Mouse (Mus musculus) liver, embryonic 11.5 days (tissue): ENCODE measurements at regions not wholly inside any gene's neighbourhood (a gene's known extent, or its start where the extent isn't known, plus 50 kb on each side); places are given as distances from the start of the nearest gene placed in this dataset.

Source experiments
- ATAC-seq: fragments of 200-750 bp; cut with Nextera tagmentation; replicated peaks from 2 replicates; pipeline ENCODE4 v1.8.0; 2017; ENCODE audit warnings: moderate number of reproducible peaks, mild to moderate bottlenecking, moderate TSS enrichment, moderate library complexity; ENCODE audit not compliant: low FRiP score
- DNase-seq: peaks from one replicate; pipeline ENCODE4 v3.0.0-alpha.2; 2017; ENCODE audit warnings: low spot score
- H3K27ac ChIP-seq: fragments of 300-500 bp; sonication (generic); 2 replicates; pipeline ENCODE4 v1.5.1; 2014; ENCODE audit warnings: mild to moderate bottlenecking, low read depth, low read length, control low read depth
- H3K27me3 ChIP-seq: fragments of 300-500 bp; sonication (generic); replicated peaks from 2 replicates; pipeline ENCODE4 v1.6.1; 2014; ENCODE audit warnings: low read length, mixed read lengths; ENCODE audit not compliant: control insufficient read depth, insufficient read depth
- H3K36me3 ChIP-seq: fragments of 300-500 bp; sonication (generic); 2 replicates; pipeline ENCODE4 v1.6.1; 2014; ENCODE audit warnings: mild to moderate bottlenecking, low read length, moderate library complexity, mixed read lengths; ENCODE audit not compliant: control insufficient read depth, insufficient read depth
- H3K4me1 ChIP-seq: fragments of 300-500 bp; sonication (generic); replicated peaks from 2 replicates; pipeline ENCODE4 v1.6.1; 2014; ENCODE audit warnings: low read length, mixed read lengths; ENCODE audit not compliant: control insufficient read depth, insufficient read depth
- H3K4me2 ChIP-seq: fragments of 300-500 bp; sonication (generic); 2 replicates; pipeline ENCODE4 v1.6.1; 2014; ENCODE audit warnings: mild to moderate bottlenecking, control low read depth, moderate library complexity
- H3K4me3 ChIP-seq: fragments of 300-500 bp; sonication (generic); 2 replicates; pipeline ENCODE4 v1.5.1; 2014; ENCODE audit warnings: low read depth, low read length, control low read depth
- H3K9ac ChIP-seq: fragments of 300-500 bp; sonication (generic); 2 replicates; pipeline ENCODE4 v1.6.1; 2014; ENCODE audit warnings: low read depth, low read length, control low read depth
- H3K9me3 ChIP-seq: fragments of 300-500 bp; sonication (generic); 2 replicates; pipeline ENCODE4 v1.6.1; 2016; ENCODE audit warnings: low read length, inconsistent platforms, mixed read lengths; ENCODE audit not compliant: control insufficient read depth
- WGBS: fragments of 180-500 bp; shearing (Covaris S2); extraction: QIAGEN DNeasy Blood & Tissue Kit; methylation state at CpG from one replicate; pipeline ENCODE4 v1.1.7; 2014; 5-methylcytosine and 5-hydroxymethylcytosine counted together

GRCm38 (mm10) chr13:94647566-94647965, 141.1 kb upstream of the Tbca start:
- no peak overlapping the region for H3K9ac ChIP-seq
- ATAC-seq: no peak
- 0 out of 2 replicates have a peak, but pooled peaks cover 2% of the 10 kb centered on the region for H3K27me3 ChIP-seq
- H3K36me3 ChIP-seq: no peaks in the 10 kb centered on the region
- no peaks in the 10 kb centered on the region for H3K4me1 ChIP-seq
- no peak overlapping the region for H3K27ac ChIP-seq
- no peak for DNase-seq
- H3K9me3 ChIP-seq: no peaks in the 10 kb centered on the region
- no peak overlapping the region for H3K4me2 ChIP-seq
- H3K4me3 ChIP-seq: no peak overlapping the region
- WGBS: 61% methylated on average over 5 of the region's 5 CpGs

DNA sequence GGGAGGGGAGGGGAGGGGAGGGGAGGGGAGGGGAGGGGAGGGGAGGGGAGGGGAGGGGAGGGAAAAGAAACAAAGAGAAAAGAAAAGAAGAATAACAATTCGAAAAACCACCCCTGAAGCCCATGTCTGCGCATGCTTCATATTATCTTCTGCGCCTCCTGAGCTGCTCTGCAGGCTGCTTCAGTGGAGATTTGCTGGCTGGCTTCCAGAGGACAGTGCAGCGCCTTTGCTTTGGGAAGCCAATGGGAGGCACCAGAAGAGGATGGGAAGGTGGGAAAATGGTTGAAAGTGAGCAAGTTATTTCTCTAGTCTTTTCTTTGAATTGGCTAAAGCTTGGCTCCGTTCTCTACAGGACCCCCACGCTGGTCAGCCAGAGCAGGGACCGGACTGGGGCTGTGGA, 137.8 kb upstream of the Tbca start:
- Histone ChIP-seq H3K4me1 (no peaks in the 10 kb centered on the region), H3K9me3 (no peaks in the 10 kb centered on the region), H3K4me2 (no peak overlapping the region), H3K4me3 (no peak overlapping the region), H3K27me3 (0 out of 2 replicates have a peak, but pooled peaks cover 2% of the 10 kb centered on the region), H3K9ac (no peak overlapping the region), H3K27ac (no peak overlapping the region), H3K36me3 (no peaks in the 10 kb centered on the region)
- WGBS: 74% methylated on average over 7 of the region's 7 CpGs
- no peak for DNase-seq
- ATAC-seq: no peak

GRCm38 (mm10) chr13:94667604-94668003, 121.1 kb upstream of the Tbca start:
- no peaks in the 10 kb centered on the region for H3K4me1 ChIP-seq
- ATAC-seq: no peak
- WGBS: 79% methylated on average over 9 of the region's 9 CpGs
- no peaks in the 10 kb centered on the region for H3K36me3 ChIP-seq
- no peak overlapping the region for H3K4me2 ChIP-seq
- no peaks in the 10 kb centered on the region for H3K9me3 ChIP-seq
- no peak overlapping the region for H3K9ac ChIP-seq
- H3K4me3 ChIP-seq: no peak overlapping the region
- peak; percentile 18 for DNase-seq
- no peak overlapping the region for H3K27ac ChIP-seq
- H3K27me3 ChIP-seq: 0 out of 2 replicates have a peak, but pooled peaks cover 4% of the 10 kb centered on the region

- no peaks in the 10 kb centered on the region for H3K9me3 ChIP-seq
- no peak overlapping the region for H3K4me3 ChIP-seq
- H3K27me3 ChIP-seq: 0 out of 2 replicates have a peak, but pooled peaks cover 4% of the 10 kb centered on the region
- ATAC-seq (no peak), DNase-seq (no peak)
- no peak overlapping the region for H3K27ac ChIP-seq
- 72% methylated on average over 5 of the region's 5 CpGs for WGBS
- H3K9ac ChIP-seq: no peak overlapping the region
- no peaks in the 10 kb centered on the region for H3K4me1 ChIP-seq
- no peaks in the 10 kb centered on the region for H3K36me3 ChIP-seq
- no peak overlapping the region for H3K4me2 ChIP-seq
Observed at GRCm38 (mm10) chr13:94668276-94668675, 120.4 kb upstream of the Tbca start.

DNA sequence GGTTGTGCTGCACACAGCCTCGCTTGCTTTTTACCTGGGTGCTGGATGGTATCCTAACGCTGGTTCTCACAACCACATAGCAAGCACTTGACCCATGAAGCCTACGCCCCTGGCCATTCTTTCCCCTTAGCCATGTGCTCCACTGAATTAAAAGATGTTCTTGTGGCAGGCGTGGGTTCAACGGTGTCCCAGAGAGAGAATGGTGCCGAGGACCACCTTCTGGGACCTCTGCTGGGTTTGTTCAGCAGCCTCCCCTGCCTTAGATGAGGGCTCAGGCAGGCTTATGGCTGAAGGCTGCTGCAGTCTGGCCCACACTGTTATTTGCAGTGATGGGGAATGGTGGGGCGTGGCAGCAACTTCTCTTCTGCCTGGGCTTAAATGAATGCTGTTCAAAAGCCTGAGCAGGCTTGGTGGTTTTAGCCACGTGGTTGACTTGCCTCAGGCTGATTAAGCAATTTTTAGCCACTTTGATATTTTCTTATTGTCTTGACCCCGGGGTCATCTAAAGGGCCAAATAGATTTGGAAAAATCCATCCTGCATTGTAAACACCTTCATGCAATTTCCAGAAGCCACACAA, 119.5 kb upstream of the Tbca start:
- H3K9me3 ChIP-seq: no peaks in the 10 kb centered on the region
- ATAC-seq (no peak), DNase-seq (no peak)
- H3K36me3 ChIP-seq: no peaks in the 10 kb centered on the region
- H3K4me1 ChIP-seq: no peaks in the 10 kb centered on the region
- H3K4me2 ChIP-seq: no peak overlapping the region
- no peak overlapping the region for H3K27ac ChIP-seq
- 0 out of 2 replicates have a peak, but pooled peaks cover 4% of the 10 kb centered on the region for H3K27me3 ChIP-seq
- H3K9ac ChIP-seq: no peak overlapping the region
- WGBS: 67% methylated on average over 9 of the region's 9 CpGs
- no peak overlapping the region for H3K4me3 ChIP-seq

- Histone ChIP-seq H3K27ac (no peak overlapping the region), H3K27me3 (0 out of 2 replicates have a peak, but pooled peaks cover 4% of the 10 kb centered on the region), H3K4me3 (no peak overlapping the region), H3K9me3 (no peaks in the 10 kb centered on the region), H3K9ac (no peak overlapping the region), H3K4me2 (no peak overlapping the region), H3K36me3 (no peaks in the 10 kb centered on the region), H3K4me1 (no peaks in the 10 kb centered on the region)
- DNase-seq (no peak), ATAC-seq (no peak)
- WGBS: 84% methylated on average over 11 of the region's 11 CpGs
Observed at GRCm38 (mm10) chr13:94670266-94670665, 118.4 kb upstream of the Tbca start.

DNA sequence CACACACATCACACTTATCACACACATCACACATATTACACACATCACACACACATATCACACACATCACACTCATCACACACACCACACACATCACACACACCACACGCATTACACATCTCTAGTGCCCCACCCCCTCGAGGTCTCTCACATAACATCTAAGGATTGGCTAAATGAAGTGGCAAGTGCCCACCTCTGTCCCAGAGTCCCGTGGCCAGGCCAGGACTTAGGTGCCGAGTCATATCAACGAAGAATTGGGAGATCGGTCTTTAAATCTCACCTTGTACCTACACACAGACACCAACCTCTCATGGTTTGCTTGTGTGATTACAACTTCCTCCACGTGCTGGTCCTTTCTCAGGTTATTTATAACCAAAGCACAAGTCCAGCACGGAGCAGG, 117.7 kb upstream of the Tbca start:
- 79% methylated on average over 8 of the region's 8 CpGs for WGBS
- Histone ChIP-seq H3K27ac (no peak overlapping the region), H3K4me3 (no peak overlapping the region), H3K27me3 (0 out of 2 replicates have a peak, but pooled peaks cover 4% of the 10 kb centered on the region), H3K4me2 (no peak overlapping the region), H3K36me3 (no peaks in the 10 kb centered on the region), H3K9ac (no peak overlapping the region), H3K4me1 (no peaks in the 10 kb centered on the region), H3K9me3 (no peaks in the 10 kb centered on the region)
- DNase-seq: no peak
- no peak for ATAC-seq

DNA sequence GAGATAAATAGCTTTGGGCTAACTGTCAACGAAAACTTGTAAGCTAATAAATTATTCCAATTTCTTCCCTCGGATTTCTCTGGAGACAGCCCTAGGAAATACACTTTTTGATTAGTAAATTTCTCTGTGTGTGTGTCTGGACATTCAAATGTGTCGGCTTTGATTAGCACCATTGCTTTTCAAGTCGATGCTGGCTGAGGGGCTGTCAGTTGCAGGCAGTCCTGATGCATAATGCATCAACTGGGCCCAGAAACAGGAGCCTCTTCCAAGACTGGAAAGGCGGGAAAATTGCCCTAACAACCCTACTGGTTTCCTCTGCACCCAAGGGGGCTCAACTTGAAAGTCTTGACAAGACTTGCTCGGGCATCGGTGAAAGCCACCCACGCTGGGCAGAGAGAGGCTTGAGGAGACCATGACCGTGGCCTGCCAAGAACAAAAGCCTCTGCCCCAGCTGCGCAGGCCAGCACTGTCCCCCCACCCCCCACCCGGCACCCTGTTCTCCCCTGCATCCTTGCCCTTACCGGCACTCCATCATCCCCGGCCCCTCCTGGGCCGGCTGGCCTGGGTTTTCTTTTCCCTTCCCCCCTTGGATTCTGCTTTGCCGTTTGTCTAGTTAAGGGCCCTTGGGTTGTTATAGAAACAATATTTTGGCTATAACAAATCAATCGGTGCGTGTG, 108.1 kb upstream of the Tbca start:
- Histone ChIP-seq H3K27me3 (0 out of 2 replicates have a peak, but pooled peaks cover 4% of the 10 kb centered on the region), H3K36me3 (no peaks in the 10 kb centered on the region), H3K4me2 (no peak overlapping the region), H3K9ac (no peak overlapping the region), H3K4me1 (no peaks in the 10 kb centered on the region), H3K9me3 (no peaks in the 10 kb centered on the region), H3K4me3 (no peak overlapping the region), H3K27ac (no peak overlapping the region)
- WGBS: 51% methylated on average over 17 of the region's 17 CpGs
- ATAC-seq (no peak), DNase-seq (no peak)

DNA sequence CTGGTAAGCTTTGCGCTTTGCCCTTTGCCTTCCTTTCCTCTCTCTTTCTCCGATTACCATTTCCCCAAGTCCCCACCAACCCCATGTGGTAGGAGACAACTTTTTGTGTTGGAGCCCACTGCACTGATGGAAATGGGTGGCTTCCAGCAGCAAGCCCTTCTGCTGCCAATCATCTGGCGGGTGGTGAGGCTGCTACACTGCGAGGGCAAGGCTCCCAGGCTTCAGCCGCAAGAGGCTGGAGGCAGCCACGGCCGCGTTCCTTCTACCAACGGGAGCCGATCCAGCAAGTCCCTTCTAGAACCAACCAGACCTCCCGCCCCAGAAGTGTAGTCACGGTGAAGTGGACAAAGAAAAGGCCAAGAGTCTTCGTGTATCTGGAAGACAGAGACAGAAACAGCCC, 107.1 kb upstream of the Tbca start:
- WGBS: 89% methylated on average over 13 of the region's 13 CpGs
- no peaks in the 10 kb centered on the region for H3K36me3 ChIP-seq
- no peak overlapping the region for H3K27ac ChIP-seq
- H3K9ac ChIP-seq: no peak overlapping the region
- no peaks in the 10 kb centered on the region for H3K4me1 ChIP-seq
- no peak for DNase-seq
- H3K27me3 ChIP-seq: 0 out of 2 replicates have a peak, but pooled peaks cover 7% of the 10 kb centered on the region
- H3K4me2 ChIP-seq: no peak overlapping the region
- no peaks in the 10 kb centered on the region for H3K9me3 ChIP-seq
- no peak overlapping the region for H3K4me3 ChIP-seq
- no peak for ATAC-seq
